Mouse (Mus musculus) gastrocnemius, postnatal 25 days (tissue): Measurements from ENCODE around the gene Timm13. TPM values are rescaled to one million over a fixed set of nuclear protein-coding genes. Genes with fewer than 3 reads are reported as not detected.

ENCODE experiments used
- DNase-seq: peaks from one replicate; pipeline ENCODE4 v3.0.0; 2022
- total RNA-seq, 2 experiments: library from RNA; stranded (reverse); gene quantifications; 1 replicate in 1 of 2; 2 replicates in 1 of 2; pipeline ENCODE4 v1.2.3; 2021

Timm13 gene
- total RNA-seq, 2 experiments from 2014 or later, result 114 to 125 TPM

GRCm38 (mm10) chr10:80904709-80905108 lies 3.9 kb upstream of the Timm13 start:
- DNase-seq, result no peak

- no peak for DNase-seq
Observed at GRCm38 (mm10) chr10:80904004-80904693, 3.4 kb upstream of the Timm13 start.

GRCm38 (mm10) chr10:80903282-80903681 lies 2.5 kb upstream of the Timm13 start:
- no peak for DNase-seq

GRCm38 (mm10) chr10:80902273-80902940 lies 1.6 kb upstream of the Timm13 start:
- no peak for DNase-seq

- no peak for DNase-seq
Observed at GRCm38 (mm10) chr10:80901409-80902272, 872 bp upstream of the Timm13 start.

GRCm38 (mm10) chr10:80899591-80900317 lies 1.0 kb downstream of the Timm13 start:
- DNase-seq, result no peak

- no peak for DNase-seq
Observed at GRCm38 (mm10) chr10:80899074-80899473, 1.7 kb downstream of the Timm13 start.

GRCm38 (mm10) chr10:80897861-80898510 lies 2.8 kb downstream of the Timm13 start:
- DNase-seq, result no peak

GRCm38 (mm10) chr10:80896581-80897485 lies 3.9 kb downstream of the Timm13 start:
- no peak for DNase-seq

- no peak for DNase-seq
Observed at GRCm38 (mm10) chr10:80895697-80896096, 5.1 kb downstream of the Timm13 start.

- DNase-seq, result no peak
Observed at GRCm38 (mm10) chr10:80895100-80895499, 5.7 kb downstream of the Timm13 start.

GRCm38 (mm10) chr10:80887181-80887580 lies 13.6 kb downstream of the Timm13 start:
- DNase-seq, result peak; percentile 47

GRCm38 (mm10) chr10:80881301-80881700 lies 19.5 kb downstream of the Timm13 start:
- peak; percentile 56 for DNase-seq

GRCm38 (mm10) chr10:80880901-80881300 lies 19.9 kb downstream of the Timm13 start:
- DNase-seq, result no peak

- DNase-seq, result no peak
Observed at GRCm38 (mm10) chr10:80880131-80880641, 20.6 kb downstream of the Timm13 start.

- DNase-seq, result no peak
Observed at GRCm38 (mm10) chr10:80876594-80876993, 24.2 kb downstream of the Timm13 start.

GRCm38 (mm10) chr10:80876028-80876427 lies 24.7 kb downstream of the Timm13 start:
- no peak for DNase-seq

GRCm38 (mm10) chr10:80874035-80874434 lies 26.7 kb downstream of the Timm13 start:
- peak; percentile 49 for DNase-seq

GRCm38 (mm10) chr10:80871581-80871980 lies 29.2 kb downstream of the Timm13 start, which contains the start of gene Tmprss9:
Gene Tmprss9 (plus strand): TSS chr10:80871848.
- no peak for DNase-seq

GRCm38 (mm10) chr10:80870993-80871392 lies 29.8 kb downstream of the Timm13 start:
- DNase-seq, result no peak
